Mouse (Mus musculus) intestine, embryonic 14.5 days (tissue): ENCODE results near the gene Mettl17. TPM values are rescaled to one million over a fixed set of nuclear protein-coding genes. Genes with fewer than 3 reads are reported as not detected.
"Not testable (repeated sequence)": the region's sequence is repeated elsewhere in the genome, so short reads cannot be mapped to it uniquely, and the experiment has no call there.

ENCODE experiments used
- ATAC-seq: fragments of 200-750 bp; cut with Nextera tagmentation; replicated peaks from 2 replicates; pipeline ENCODE4 v1.8.0; 2017; ENCODE audit warnings: low read depth, moderate number of reproducible peaks, moderate TSS enrichment, moderate library complexity; ENCODE audit not compliant: low FRiP score, low TSS enrichment
- DNase-seq: peaks from one replicate; pipeline ENCODE4 v3.0.0-alpha.2; 2018; ENCODE audit warnings: low spot score
- H3K27ac ChIP-seq: fragments of 300-500 bp; sonication (generic); 2 replicates; pipeline ENCODE4 v1.5.1; 2014; ENCODE audit warnings: low read depth, mild to moderate bottlenecking, control low read depth
- H3K27me3 ChIP-seq: fragments of 300-500 bp; sonication (generic); replicated peaks from 2 replicates; pipeline ENCODE4 v1.6.1; 2014; ENCODE audit warnings: low read length, control low read depth; ENCODE audit not compliant: control insufficient read depth, insufficient read depth
- H3K36me3 ChIP-seq: fragments of 300-500 bp; sonication (generic); 2 replicates; pipeline ENCODE4 v1.6.1; 2014; ENCODE audit warnings: low read length, control low read depth; ENCODE audit not compliant: control insufficient read depth, insufficient read depth
- H3K4me1 ChIP-seq: fragments of 300-500 bp; sonication (generic); replicated peaks from 2 replicates; pipeline ENCODE4 v1.6.1; 2014; ENCODE audit warnings: low read length, control low read depth, mixed read lengths; ENCODE audit not compliant: control insufficient read depth, insufficient read depth
- H3K4me2 ChIP-seq: fragments of 300-500 bp; sonication (generic); 2 replicates; pipeline ENCODE4 v1.6.1; 2014; ENCODE audit warnings: low read length
- H3K4me3 ChIP-seq: fragments of 300-500 bp; sonication (generic); 2 replicates; pipeline ENCODE4 v1.5.1; 2014; ENCODE audit warnings: low read depth, low read length, control low read depth, mixed read lengths
- H3K9ac ChIP-seq: fragments of 300-500 bp; sonication (generic); 2 replicates; pipeline ENCODE4 v1.6.1; 2014; ENCODE audit warnings: mild to moderate bottlenecking, low read length
- H3K9me3 ChIP-seq: fragments of 300-500 bp; sonication (generic); 2 replicates; pipeline ENCODE4 v1.6.1; 2016; ENCODE audit warnings: low read length, control low read depth; ENCODE audit not compliant: control insufficient read depth
- WGBS: fragments of 180-500 bp; shearing (Covaris S2); extraction: QIAGEN DNeasy Blood & Tissue Kit; methylation state at CpG from one replicate; pipeline ENCODE4 v1.1.7; 2014; 5-methylcytosine and 5-hydroxymethylcytosine counted together
- polyA plus RNA-seq: library from polyadenylated mRNA; unstranded; fragments of >200 nt; fragmentation: Nextera tagmentation; extraction: Ambion mirVana; gene quantifications from 2 replicates; pipeline ENCODE4 v1.2.1, GENCODE M21; 2014

Gene Mettl17
- polyA plus RNA-seq, 1 experiment from 2014 or later: 54.9 TPM

- H3K4me1 ChIP-seq, DNase-seq, H3K36me3 ChIP-seq, ATAC-seq, H3K9ac ChIP-seq, H3K27ac ChIP-seq, H3K4me2 ChIP-seq, H3K27me3 ChIP-seq, H3K9me3 ChIP-seq, H3K4me3 ChIP-seq: not testable (repeated sequence)
- 6% methylated on average over 1 of the region's 1 CpGs for WGBS
Measured at GRCm38 (mm10) chr14:51863603-51864002, 21.0 kb upstream of the Mettl17 start.

GRCm38 (mm10) chr14:51870756-51871155 lies 13.9 kb upstream of the Mettl17 start:
- no peaks in the 10 kb centered on the region for H3K9me3 ChIP-seq
- DNase-seq: no peak
- no peak overlapping the region for H3K27ac ChIP-seq
- no peak for ATAC-seq
- H3K4me1 ChIP-seq: no peaks in the 10 kb centered on the region
- WGBS: 71% methylated on average over 2 of the region's 2 CpGs
- no peaks in the 10 kb centered on the region for H3K36me3 ChIP-seq
- H3K27me3 ChIP-seq: no peaks in the 10 kb centered on the region
- H3K4me3 ChIP-seq: no peak overlapping the region
- H3K4me2 ChIP-seq: no peak overlapping the region
- no peak overlapping the region for H3K9ac ChIP-seq

GRCm38 (mm10) chr14:51871741-51872140 lies 12.9 kb upstream of the Mettl17 start:
- 77% methylated on average over 9 of the region's 9 CpGs for WGBS
- ATAC-seq: no peak

DNA sequence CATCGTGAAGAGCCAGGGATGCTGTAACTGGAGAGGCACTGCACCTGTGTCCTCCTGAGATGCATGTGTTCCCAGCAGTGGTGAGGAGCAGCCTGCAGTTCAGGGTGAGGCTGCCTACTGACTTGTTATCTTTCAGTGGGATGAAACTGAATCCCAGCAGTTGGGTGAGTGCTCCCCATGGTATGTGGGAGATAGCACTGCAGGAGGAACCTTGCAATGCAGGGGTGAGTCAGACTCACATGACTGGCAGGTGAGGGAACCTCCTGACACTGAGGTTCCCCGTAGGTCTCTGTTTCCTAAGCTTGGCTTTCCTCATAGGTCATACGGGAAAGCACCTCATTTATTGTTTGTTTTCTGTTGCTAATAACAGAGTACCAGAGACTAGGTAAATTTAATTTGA lies 7.1 kb upstream of the Mettl17 start:
- no peaks in the 10 kb centered on the region for H3K27me3 ChIP-seq
- no peaks in the 10 kb centered on the region for H3K9me3 ChIP-seq
- no peaks in the 10 kb centered on the region for H3K36me3 ChIP-seq
- ATAC-seq: no peak
- WGBS: 77% methylated on average over 3 of the region's 3 CpGs
- no peak overlapping the region for H3K4me3 ChIP-seq
- no peak overlapping the region for H3K27ac ChIP-seq
- no peaks in the 10 kb centered on the region for H3K4me1 ChIP-seq
- H3K9ac ChIP-seq: no peak overlapping the region
- DNase-seq: no peak
- no peak overlapping the region for H3K4me2 ChIP-seq

More at GRCm38 (mm10) chr14:51871741-51872140, 12.9 kb upstream of the Mettl17 start:
- H3K9ac ChIP-seq: no peak overlapping the region
- no peak overlapping the region for H3K27ac ChIP-seq
- no peaks in the 10 kb centered on the region for H3K9me3 ChIP-seq
- H3K4me2 ChIP-seq: no peak overlapping the region
- no peak overlapping the region for H3K4me3 ChIP-seq
- no peaks in the 10 kb centered on the region for H3K27me3 ChIP-seq
- H3K36me3 ChIP-seq: no peaks in the 10 kb centered on the region
- H3K4me1 ChIP-seq: no peaks in the 10 kb centered on the region
- no peak for DNase-seq

DNA sequence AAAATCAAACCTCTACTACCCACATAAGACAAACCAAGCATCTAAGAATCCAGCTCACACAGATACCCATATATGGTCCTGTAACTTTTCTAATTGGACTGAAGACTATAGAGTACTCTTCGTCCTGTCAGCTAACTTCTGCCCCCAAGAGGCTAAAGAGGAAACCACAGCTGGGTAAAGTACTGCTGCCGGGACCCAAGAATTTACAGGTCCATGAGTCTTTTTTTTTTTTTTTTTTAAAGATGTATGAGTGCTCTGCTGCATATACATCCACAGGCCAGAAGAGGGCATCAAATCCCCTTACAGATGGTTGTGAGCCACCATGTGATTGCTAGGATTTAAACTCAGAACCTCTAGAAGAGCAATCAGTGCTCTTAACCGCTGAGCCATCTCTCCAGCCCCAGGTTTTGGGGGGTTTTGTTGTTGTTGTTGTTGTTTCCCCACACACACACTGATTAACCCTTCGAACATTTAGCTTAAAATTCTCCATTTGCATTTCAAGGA lies 1.1 kb upstream of the Mettl17 start:
- ATAC-seq: peak; percentile 37

GRCm38 (mm10) chr14:51884031-51884544 lies 554 bp upstream of the Mettl17 start:
- Histone ChIP-seq H3K4me1 (peaks cover 11% of the 10 kb centered on the region), H3K9me3 (no peaks in the 10 kb centered on the region), H3K27me3 (no peaks in the 10 kb centered on the region), H3K4me3 (peak overlapping the region; percentile 85), H3K27ac (peak overlapping the region; percentile 84), H3K36me3 (peaks cover 25% of the 10 kb centered on the region), H3K4me2 (peak overlapping the region; percentile 58), H3K9ac (peak overlapping the region; percentile 70)
- 1% methylated on average over 14 of the region's 14 CpGs for WGBS
- ATAC-seq (peak; percentile 40), DNase-seq (no peak)

More for the DNA sequence above, 1.1 kb upstream of the Mettl17 start:
- Histone ChIP-seq H3K4me1 (peaks cover 11% of the 10 kb centered on the region), H3K9ac (peak overlapping the region; percentile 70), H3K27ac (peak overlapping the region; percentile 84), H3K27me3 (no peaks in the 10 kb centered on the region), H3K4me2 (peak overlapping the region; percentile 58), H3K4me3 (peak overlapping the region; percentile 85), H3K9me3 (no peaks in the 10 kb centered on the region), H3K36me3 (peaks cover 20% of the 10 kb centered on the region)
- WGBS: 0% methylated on average over 4 of the region's 4 CpGs
- peak; percentile 87 for DNase-seq

DNA sequence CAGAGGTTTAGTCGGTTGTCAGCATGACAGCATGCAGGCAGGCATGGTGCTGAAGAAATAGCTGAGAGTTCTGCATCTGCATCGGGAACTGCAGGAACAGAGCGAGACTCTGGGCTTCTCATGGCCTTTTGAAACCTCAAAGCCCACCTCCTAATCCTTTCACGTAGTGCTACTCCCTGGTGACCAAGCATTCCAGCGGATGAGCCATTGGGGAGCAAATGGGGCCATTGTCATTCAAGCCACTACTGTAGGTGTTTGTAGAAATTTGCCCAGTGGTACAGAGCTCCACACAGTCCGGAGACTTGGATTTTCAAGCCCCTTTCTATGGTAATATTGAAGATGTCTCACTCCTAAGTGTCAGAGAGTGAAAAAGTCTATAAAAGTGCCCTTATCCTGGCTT lies 1.4 kb downstream of the Mettl17 start:
- WGBS: 63% methylated on average over 6 of the region's 6 CpGs

DNA sequence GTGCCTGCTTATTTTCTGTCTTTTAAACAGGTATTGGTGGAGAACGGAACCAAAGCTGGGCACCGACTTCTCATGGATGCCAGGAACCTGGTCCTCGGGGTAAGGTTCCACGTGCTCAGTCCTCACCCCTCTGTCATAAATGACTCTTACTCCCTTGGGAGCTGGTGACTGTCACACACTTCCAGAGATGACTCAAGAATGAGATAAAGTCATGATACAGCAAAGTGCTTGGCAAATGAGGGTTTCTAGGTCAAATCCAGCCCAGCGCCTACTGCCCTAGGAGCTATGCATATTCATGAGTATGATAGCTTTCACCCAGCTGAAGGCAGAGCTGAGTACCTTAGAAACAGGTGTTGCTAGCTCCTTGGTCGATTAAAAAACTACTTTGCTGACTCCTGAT lies 5.2 kb downstream of the Mettl17 start:
- no peak overlapping the region for H3K27ac ChIP-seq
- no peaks in the 10 kb centered on the region for H3K27me3 ChIP-seq
- no peak overlapping the region for H3K4me3 ChIP-seq
- DNase-seq (no peak), ATAC-seq (no peak)
- H3K9ac ChIP-seq: no peak overlapping the region
- peaks cover 11% of the 10 kb centered on the region for H3K4me1 ChIP-seq
- H3K36me3 ChIP-seq: peaks cover 54% of the 10 kb centered on the region
- whole genome bisulfite sequencing: 85% methylated on average over 6 of the region's 6 CpGs
- no peaks in the 10 kb centered on the region for H3K9me3 ChIP-seq
- H3K4me2 ChIP-seq: no peak overlapping the region

More for the DNA sequence above, 1.4 kb downstream of the Mettl17 start:
- ATAC-seq (no peak), DNase-seq (no peak)
- no peak overlapping the region for H3K27ac ChIP-seq
- no peak overlapping the region; the same call in 1 of the 2 replicates for H3K9ac ChIP-seq
- no peaks in the 10 kb centered on the region for H3K9me3 ChIP-seq
- peak overlapping the region; percentile 58 for H3K4me2 ChIP-seq
- no peaks in the 10 kb centered on the region for H3K27me3 ChIP-seq
- peaks cover 11% of the 10 kb centered on the region for H3K4me1 ChIP-seq
- H3K36me3 ChIP-seq: peaks cover 45% of the 10 kb centered on the region
- H3K4me3 ChIP-seq: no peak overlapping the region
